Mouse (Mus musculus): ENCODE measurements around the gene Pde7b. TPM values are rescaled to one million over a fixed set of nuclear protein-coding genes. Genes with fewer than 3 reads are reported as not detected.

The Pde7b gene
- polyA plus RNA-seq, 1 experiment from 2014 or later = 2.1 TPM

DNA sequence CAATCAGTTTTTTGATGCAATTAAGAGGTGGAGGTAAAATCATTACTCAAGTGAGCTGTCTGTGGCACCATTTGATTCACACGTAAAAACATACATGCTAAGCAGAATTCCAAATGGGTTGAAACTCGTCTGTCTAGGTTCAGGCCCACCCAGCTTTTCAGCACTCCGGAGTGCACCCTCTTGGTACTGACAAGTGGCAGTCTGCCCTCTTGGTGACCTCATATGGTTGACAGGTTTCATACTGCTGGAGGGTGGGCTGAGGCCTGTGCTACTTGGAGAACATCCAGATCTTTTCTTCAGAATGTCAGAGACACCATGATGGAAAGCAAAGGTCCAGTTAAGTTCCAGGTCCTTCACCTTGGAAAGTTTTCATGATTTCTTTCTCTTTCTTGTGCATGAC, 265.7 kb downstream of the Pde7b start:
- Histone ChIP-seq H3K4me2 (ENCODE audit: low read length) (no peak overlapping the region), H3K4me1 (replicated peaks; ENCODE audit: insufficient read depth, low read length) (no peaks in the 10 kb centered on the region), H3K9me3 (replicated peaks; ENCODE audit: low read length) (no peaks in the 10 kb centered on the region), H3K27me3 (ENCODE audit: insufficient read depth, low read length) (no peaks in the 10 kb centered on the region), H3K27ac (no peak overlapping the region), H3K4me3 (replicated peaks; ENCODE audit: low read depth, low read length) (no peak overlapping the region), H3K36me3 (ENCODE audit: insufficient read depth, low read length) (no peaks in the 10 kb centered on the region), H3K9ac (ENCODE audit: low read depth, low read length) (no peak overlapping the region)
- DNase-seq (ENCODE audit: low spot score) (no peak), ATAC-seq (replicated peaks; ENCODE audit: low FRiP score, low read depth) (no peak)
- no peak for TF ChIP-seq CTCF (IDR thresholded peaks at IDR 0.05; ENCODE audit: low read depth)
- 62% methylated on average over 3 of the region's 3 CpGs for WGBS

DNA sequence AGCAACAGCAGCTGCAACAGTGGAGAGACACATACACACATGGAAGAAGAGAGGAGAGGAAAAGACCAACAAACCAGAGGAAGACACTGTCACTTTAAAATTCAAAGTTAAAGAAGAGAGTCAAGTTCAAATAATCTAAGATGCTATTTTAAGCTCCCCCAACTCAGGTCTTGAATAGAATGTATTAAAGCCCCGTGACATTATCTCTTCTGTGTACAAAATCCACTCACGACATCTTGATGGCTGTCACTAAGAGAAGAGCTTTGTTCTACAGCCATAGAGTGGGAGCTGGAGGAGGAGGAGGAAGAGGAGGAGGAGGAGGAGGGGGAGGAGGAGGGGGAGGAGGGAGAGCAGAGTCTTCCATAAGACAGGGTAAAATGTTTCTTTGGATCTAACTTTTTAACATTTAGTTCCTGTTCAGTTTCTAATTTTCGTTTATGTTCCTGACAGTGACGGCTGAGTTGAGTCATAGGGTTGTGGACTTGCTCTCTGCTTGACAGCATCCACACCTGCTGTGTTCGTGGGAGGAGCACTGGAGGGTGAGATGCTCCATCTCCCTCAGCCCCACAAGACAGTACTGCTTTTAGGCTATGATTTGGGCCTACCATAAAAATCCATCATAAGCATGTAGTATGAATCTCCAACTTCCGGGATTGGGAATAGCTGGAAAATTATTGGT, 270.4 kb downstream of the Pde7b start:
- DNase-seq (ENCODE audit: low spot score) = no peak
- no peaks in the 10 kb centered on the region for H3K36me3 ChIP-seq (ENCODE audit: insufficient read depth, low read length)
- H3K4me2 ChIP-seq (ENCODE audit: low read length) = no peak overlapping the region
- H3K9me3 ChIP-seq (replicated peaks; ENCODE audit: low read length) = no peaks in the 10 kb centered on the region
- H3K4me3 ChIP-seq (replicated peaks; ENCODE audit: low read depth, low read length) = no peak overlapping the region
- 48% methylated on average over 6 of the region's 6 CpGs for WGBS
- H3K4me1 ChIP-seq (replicated peaks; ENCODE audit: insufficient read depth, low read length) = no peaks in the 10 kb centered on the region
- no peak overlapping the region for H3K27ac ChIP-seq
- no peak overlapping the region for H3K9ac ChIP-seq (ENCODE audit: low read depth, low read length)
- no peak for TF ChIP-seq CTCF (IDR thresholded peaks at IDR 0.05; ENCODE audit: low read depth)
- no peak for ATAC-seq (replicated peaks; ENCODE audit: low FRiP score, low read depth)
- no peaks in the 10 kb centered on the region for H3K27me3 ChIP-seq (ENCODE audit: insufficient read depth, low read length)

DNA sequence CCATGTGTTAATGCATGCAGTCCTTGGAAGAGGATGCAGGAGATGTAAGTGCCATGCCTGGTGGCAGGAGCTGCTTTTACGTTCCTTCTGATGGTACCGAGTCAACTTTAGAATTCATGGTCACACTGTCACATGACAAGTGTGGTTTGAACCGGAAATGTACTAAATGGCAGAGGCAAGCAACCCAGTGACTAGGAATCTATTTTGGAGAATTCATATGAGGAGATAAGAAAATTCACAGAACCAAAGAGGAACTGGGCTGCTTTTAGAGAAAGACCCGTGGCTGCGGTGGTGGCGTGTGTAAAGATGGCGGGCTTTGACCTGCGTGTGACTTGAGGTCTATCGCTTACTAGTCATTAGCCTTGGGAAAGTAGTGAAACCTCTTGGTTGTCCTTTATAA, 287.4 kb downstream of the Pde7b start:
- no peaks in the 10 kb centered on the region for H3K27me3 ChIP-seq (ENCODE audit: insufficient read depth, low read length)
- H3K4me3 ChIP-seq (replicated peaks; ENCODE audit: low read depth, low read length) = no peak overlapping the region
- H3K27ac ChIP-seq = no peak overlapping the region
- ATAC-seq (replicated peaks; ENCODE audit: low FRiP score, low read depth) (no peak), DNase-seq (ENCODE audit: low spot score) (no peak)
- 89% methylated on average over 9 of the region's 9 CpGs for WGBS
- no peaks in the 10 kb centered on the region for H3K36me3 ChIP-seq (ENCODE audit: insufficient read depth, low read length)
- no peak overlapping the region for H3K4me2 ChIP-seq (ENCODE audit: low read length)
- H3K9me3 ChIP-seq (replicated peaks; ENCODE audit: low read length) = no peaks in the 10 kb centered on the region
- H3K9ac ChIP-seq (ENCODE audit: low read depth, low read length) = no peak overlapping the region
- TF ChIP-seq CTCF (IDR thresholded peaks at IDR 0.05; ENCODE audit: low read depth) = no peak
- no peaks in the 10 kb centered on the region for H3K4me1 ChIP-seq (replicated peaks; ENCODE audit: insufficient read depth, low read length)

DNA sequence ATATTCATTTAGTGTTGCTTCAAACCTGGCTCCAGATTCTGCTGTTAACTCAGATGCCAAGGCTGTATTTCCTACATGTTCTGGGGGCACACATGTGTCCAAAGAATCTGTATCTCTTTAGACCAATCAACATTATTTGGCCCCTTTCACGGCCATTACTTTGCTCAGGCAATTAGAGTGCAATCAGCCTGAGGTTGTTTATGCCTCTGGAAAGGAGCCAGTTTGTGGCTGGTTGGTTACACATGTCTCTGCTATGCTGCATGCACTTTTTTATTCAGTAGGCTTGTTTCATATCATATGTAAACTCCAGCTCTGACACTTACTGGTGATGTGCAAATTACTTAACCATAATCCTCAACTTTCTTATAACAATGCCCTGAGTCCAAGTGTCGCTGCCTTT, 287.9 kb downstream of the Pde7b start:
- DNase-seq (ENCODE audit: low spot score) = no peak
- H3K36me3 ChIP-seq (ENCODE audit: insufficient read depth, low read length) = no peaks in the 10 kb centered on the region
- H3K27ac ChIP-seq = no peak overlapping the region
- no peak for ATAC-seq (replicated peaks; ENCODE audit: low FRiP score, low read depth)
- H3K9ac ChIP-seq (ENCODE audit: low read depth, low read length) = no peak overlapping the region
- H3K4me1 ChIP-seq (replicated peaks; ENCODE audit: insufficient read depth, low read length) = no peaks in the 10 kb centered on the region
- no peak overlapping the region for H3K4me2 ChIP-seq (ENCODE audit: low read length)
- no peaks in the 10 kb centered on the region for H3K9me3 ChIP-seq (replicated peaks; ENCODE audit: low read length)
- no peak for TF ChIP-seq CTCF (IDR thresholded peaks at IDR 0.05; ENCODE audit: low read depth)
- no peaks in the 10 kb centered on the region for H3K27me3 ChIP-seq (ENCODE audit: insufficient read depth, low read length)
- WGBS = 66% methylated on average over 2 of the region's 2 CpGs
- H3K4me3 ChIP-seq (replicated peaks; ENCODE audit: low read depth, low read length) = no peak overlapping the region

DNA sequence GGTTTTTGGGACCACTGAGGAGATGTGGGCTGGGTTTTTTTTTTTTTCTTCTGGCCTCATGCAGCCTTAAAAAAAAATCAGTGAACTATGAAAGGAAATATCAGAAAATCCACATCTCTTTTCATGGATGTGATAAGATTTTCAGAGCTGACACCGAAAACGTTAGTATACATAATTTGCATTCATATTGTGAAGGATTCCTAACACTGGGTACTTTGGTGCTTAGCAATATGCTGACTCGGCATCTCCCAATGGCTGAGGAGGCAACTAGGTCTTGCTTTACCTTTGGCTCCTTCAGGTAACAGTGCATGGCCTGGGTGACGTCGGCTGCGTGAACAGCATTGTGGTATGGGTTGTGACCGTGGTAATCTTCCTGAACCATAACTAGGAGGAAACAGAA, 289.0 kb downstream of the Pde7b start:
- 95% methylated on average over 7 of the region's 7 CpGs for WGBS
- H3K36me3 ChIP-seq (ENCODE audit: insufficient read depth, low read length) = no peaks in the 10 kb centered on the region
- H3K4me3 ChIP-seq (replicated peaks; ENCODE audit: low read depth, low read length) = no peak overlapping the region
- no peaks in the 10 kb centered on the region for H3K9me3 ChIP-seq (replicated peaks; ENCODE audit: low read length)
- H3K27me3 ChIP-seq (ENCODE audit: insufficient read depth, low read length) = no peaks in the 10 kb centered on the region
- no peak overlapping the region for H3K27ac ChIP-seq
- TF ChIP-seq CTCF (IDR thresholded peaks at IDR 0.05; ENCODE audit: low read depth) = no peak
- H3K4me1 ChIP-seq (replicated peaks; ENCODE audit: insufficient read depth, low read length) = no peaks in the 10 kb centered on the region
- no peak overlapping the region for H3K4me2 ChIP-seq (ENCODE audit: low read length)
- DNase-seq (ENCODE audit: low spot score) = no peak
- no peak for ATAC-seq (replicated peaks; ENCODE audit: low FRiP score, low read depth)
- H3K9ac ChIP-seq (ENCODE audit: low read depth, low read length) = no peak overlapping the region

DNA sequence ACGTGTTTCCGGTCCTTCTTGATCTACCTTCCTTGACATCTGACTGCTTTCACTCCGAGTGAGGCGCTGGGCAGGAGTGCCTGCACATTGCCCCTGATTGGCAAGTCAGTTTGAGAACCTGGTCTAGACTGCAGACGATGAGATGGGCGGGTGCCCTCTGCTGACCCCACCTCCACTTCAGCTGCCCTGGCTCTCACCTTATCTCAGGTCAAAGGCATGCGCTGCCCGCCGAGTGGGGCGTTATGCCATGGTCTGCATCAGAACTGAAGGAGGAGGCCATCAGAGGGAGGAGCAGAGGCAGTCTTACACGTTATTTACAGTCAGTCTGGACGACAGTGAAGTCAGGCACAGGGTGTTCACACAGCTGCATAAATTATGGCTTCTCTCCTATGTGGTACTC, 293.5 kb downstream of the Pde7b start:
- no peak for ATAC-seq (replicated peaks; ENCODE audit: low FRiP score, low read depth)
- Histone ChIP-seq H3K9ac (ENCODE audit: low read depth, low read length) (no peak overlapping the region), H3K4me2 (ENCODE audit: low read length) (no peak overlapping the region), H3K27me3 (ENCODE audit: insufficient read depth, low read length) (no peaks in the 10 kb centered on the region), H3K4me1 (replicated peaks; ENCODE audit: insufficient read depth, low read length) (no peaks in the 10 kb centered on the region), H3K36me3 (ENCODE audit: insufficient read depth, low read length) (no peaks in the 10 kb centered on the region), H3K27ac (no peak overlapping the region), H3K9me3 (replicated peaks; ENCODE audit: low read length) (no peaks in the 10 kb centered on the region), H3K4me3 (replicated peaks; ENCODE audit: low read depth, low read length) (no peak overlapping the region)
- no peak for DNase-seq (ENCODE audit: low spot score)
- 52% methylated on average over 12 of the region's 12 CpGs for WGBS
- TF ChIP-seq CTCF (IDR thresholded peaks at IDR 0.05; ENCODE audit: low read depth) = no peak

All from kidney, postnatal 0 days (tissue).